Comparison of ENCODE assay signal across 8 mouse cellular contexts in genomic region chr11:16753154-16754040, GRCm38 (mm10). TPM values are rescaled to one million over a fixed set of nuclear protein-coding genes. Genes with fewer than 3 reads are reported as not detected.
DNase-seq lines count a peak whose midpoint lies in the region; ATAC-seq and TF ChIP-seq lines count a peak whose summit lies in the region.

No protein-coding gene starts in this region.

- no peaks in the 10 kb centered on the region for H3K9me3 ChIP-seq in heart, embryonic 14.5 days (ENCODE audit: control insufficient read depth, low read length)
- no peaks in the 10 kb centered on the region for H3K9me3 ChIP-seq in limb, embryonic 15.5 days

- H3K9ac ChIP-seq in heart, embryonic 14.5 days (ENCODE audit: low read length), result peak overlapping the region; percentile 67
- peak overlapping the region; percentile 78 for H3K9ac ChIP-seq in limb, embryonic 15.5 days

- peaks cover 3% of the 10 kb centered on the region for H3K79me3 ChIP-seq in C2C12 (ENCODE audit: low read depth)

- H3ac ChIP-seq in C2C12 (ENCODE audit: control insufficient read depth, insufficient read length, low read depth), result peak overlapping the region; percentile 81

- no peaks in the 10 kb centered on the region for H3K36me3 ChIP-seq in C2C12 (ENCODE audit: control insufficient read depth, insufficient read depth)
- H3K36me3 ChIP-seq in heart, embryonic 14.5 days (ENCODE audit: control insufficient read depth, insufficient read depth, low read length), result no peaks in the 10 kb centered on the region
- no peaks in the 10 kb centered on the region for H3K36me3 ChIP-seq in limb, embryonic 15.5 days

- no peaks in the 10 kb centered on the region for H3K27me3 ChIP-seq in C2C12 (ENCODE audit: control insufficient read depth, insufficient read depth, insufficient read length)
- H3K27me3 ChIP-seq in heart, embryonic 14.5 days (ENCODE audit: control insufficient read depth, insufficient read depth, low read length), result peaks cover 46% of the 10 kb centered on the region
- no peaks in the 10 kb centered on the region; the same call in 1 of the 2 replicates for H3K27me3 ChIP-seq in limb, embryonic 15.5 days

- H3K4me1 ChIP-seq in heart, embryonic 14.5 days (ENCODE audit: control insufficient read depth in 2 of 2, insufficient read depth in 2 of 2, low read length in 2 of 2), result peaks cover 3 to 4% of the 10 kb centered on the region in 2 experiments; a peak in 2 of 4 replicates
- H3K4me1 ChIP-seq in limb, embryonic 15.5 days, result peaks cover 18% of the 10 kb centered on the region; the same call in 1 of the 2 replicates

- DNase-seq in adrenal gland, postnatal 10 days, result peak; percentile 19
- no peak for DNase-seq in adrenal gland, adult 2 months
- DNase-seq in retina, postnatal 1 day, result peak; percentile 19
- no peak for DNase-seq in spleen, postnatal 14 days (ENCODE audit: low spot score in 2 of 2)
- DNase-seq in right cerebral cortex, postnatal 25 days, result no peak

- peak overlapping the region; percentile 96 for H3K4me2 ChIP-seq in heart, embryonic 14.5 days (ENCODE audit: low read length)
- peak overlapping the region; percentile 81 for H3K4me2 ChIP-seq in limb, embryonic 15.5 days

- peak overlapping the region; percentile 52 for H3K4me3 ChIP-seq in C2C12 (ENCODE audit: insufficient read depth, poor library complexity, severe bottlenecking)
- peak overlapping the region; percentile 54 to 71 for H3K4me3 ChIP-seq in heart, embryonic 14.5 days (ENCODE audit: control insufficient read depth in 1 of 2, insufficient read depth in 1 of 2, low read depth in 1 of 2, low read length in 2 of 2)
- H3K4me3 ChIP-seq in limb, embryonic 15.5 days, result peak overlapping the region; percentile 56

- H3K79me2 ChIP-seq in C2C12 (ENCODE audit: control insufficient read depth, insufficient read depth), result peaks cover 16% of the 10 kb centered on the region

- ATAC-seq in heart, embryonic 14.5 days (ENCODE audit: insufficient number of reproducible peaks, insufficient read depth, low FRiP score, low read depth), result no peak
- no peak for ATAC-seq in limb, embryonic 15.5 days (ENCODE audit: insufficient number of reproducible peaks, low FRiP score, low TSS enrichment, low read depth)

- 38% methylated on average over 18 of the region's 18 CpGs for WGBS in heart, embryonic 14.5 days
- 15% methylated on average over 18 of the region's 18 CpGs for WGBS in limb, embryonic 15.5 days

- TF ChIP-seq CTCF in C2C12 (IDR thresholded peaks at IDR 0.05; ENCODE audit: control insufficient read depth, insufficient read depth, insufficient read length), result no peak

- H3K27ac ChIP-seq in heart, embryonic 14.5 days (replicated peaks in 1 of 2; ENCODE audit: control insufficient read depth in 1 of 2, insufficient read depth in 1 of 2, low read depth in 2 of 2, low read length in 2 of 2), result no peak overlapping the region
- H3K27ac ChIP-seq in limb, embryonic 15.5 days, result peak overlapping the region; percentile 76

TF ChIP-seq in C2C12, 6 proteins besides CTCF, POLR2A, EP300 and RAD21:
- TF ChIP-seq CEBPB (IDR thresholded peaks at IDR 0.05; ENCODE audit: low read depth), result no peak
- TF ChIP-seq MYOG (IDR thresholded peaks at IDR 0.05; ENCODE audit: control insufficient read depth, extremely low read depth, insufficient read length), result no peak
- no peak for TF ChIP-seq MYOD1 (IDR thresholded peaks at IDR 0.05; ENCODE audit: control insufficient read depth, insufficient read length, low read depth)
- TF ChIP-seq MAX (IDR thresholded peaks at IDR 0.05), result no peak
- TF ChIP-seq USF1 (IDR thresholded peaks at IDR 0.05; ENCODE audit: low read depth), result no peak
- no peak for TF ChIP-seq FOSL1 (IDR thresholded peaks at IDR 0.05; ENCODE audit: insufficient read depth, low read length, poor library complexity, severe bottlenecking)

RNA-seq across cellular contexts. Expression of gene Egfr, which starts 1.4 kb away (rescaled TPM):
- total RNA-seq in adrenal gland, postnatal 10 days (2021), result 10 to 100 TPM; 15.5 to 23.5 TPM
- 10 to 100 TPM in 1 of 2 experiments, 1 to 10 TPM in 1; 9.5 to 10.0 TPM for total RNA-seq in adrenal gland, adult 2 months (2021)
- 17.8 and 18.3 TPM in 2 replicates for polyA plus RNA-seq in adrenal gland, adult 2 months (2012; rRNA removed)
- polyA plus RNA-seq in C2C12 (2012; fragmentation: generic; extraction: Trizol), result 3.8 TPM
- 2.4 and 2.5 TPM in 2 replicates for polyA plus RNA-seq in heart, embryonic 14.5 days (2014; fragmentation: Nextera tagmentation; extraction: Ambion mirVana)
- 28.7 and 28.9 TPM in 2 replicates for polyA plus RNA-seq in limb, embryonic 15.5 days (2015; fragmentation: Nextera tagmentation; extraction: Ambion mirVana)

Comparison
In these comparisons a context has a peak if more than half of its experiments do, and no peak if none do; other contexts are left out.
1. DNase-seq: peak in adrenal gland, postnatal 10 days (single experiment) and retina, postnatal 1 day (single experiment); none in adrenal gland, adult 2 months (single experiment), spleen, postnatal 14 days (0 of 2) and right cerebral cortex, postnatal 25 days (single experiment).
2. Peak in every context shown above with its lines, with median percentiles within 50 percentile points of each other: H3K4me3 ChIP-seq.